Mouse (Mus musculus) intestine, embryonic 15.5 days (tissue): ENCODE results near the gene Olfr1359. TPM values are rescaled to one million over a fixed set of nuclear protein-coding genes. Genes with fewer than 3 reads are reported as not detected.
"Not testable (repeated sequence)": the region's sequence is repeated elsewhere in the genome, so short reads cannot be mapped to it uniquely, and the experiment has no call there.

Source experiments
- ATAC-seq: fragments of 200-750 bp; cut with Nextera tagmentation; 2 replicates; pipeline ENCODE4 v1.8.0; 2017; ENCODE audit warnings: moderate TSS enrichment, moderate library complexity
- H3K27ac ChIP-seq: fragments of 300-500 bp; sonication (generic); 2 replicates; pipeline ENCODE4 v1.5.1; 2015; ENCODE audit warnings: mild to moderate bottlenecking, inconsistent platforms
- H3K27me3 ChIP-seq: fragments of 300-500 bp; sonication (generic); replicated peaks from 2 replicates; pipeline ENCODE4 v1.6.1; 2015; ENCODE audit warnings: inconsistent platforms
- H3K36me3 ChIP-seq: fragments of 300-500 bp; sonication (generic); 2 replicates; pipeline ENCODE4 v1.6.1; 2015; ENCODE audit warnings: inconsistent platforms
- H3K4me1 ChIP-seq: fragments of 300-500 bp; sonication (generic); replicated peaks from 2 replicates; pipeline ENCODE4 v1.6.1; 2015; ENCODE audit warnings: inconsistent platforms
- H3K4me2 ChIP-seq: fragments of 300-500 bp; sonication (generic); replicated peaks from 2 replicates; pipeline ENCODE4 v1.6.1; 2015; ENCODE audit warnings: mild to moderate bottlenecking, inconsistent platforms
- H3K4me3 ChIP-seq: fragments of 300-500 bp; sonication (generic); replicated peaks from 2 replicates; pipeline ENCODE4 v1.5.1; 2015; ENCODE audit warnings: inconsistent platforms
- H3K9ac ChIP-seq: fragments of 300-500 bp; sonication (generic); 2 replicates; pipeline ENCODE4 v1.6.1; 2015; ENCODE audit warnings: inconsistent platforms
- H3K9me3 ChIP-seq: fragments of 300-500 bp; sonication (generic); 2 replicates; pipeline ENCODE4 v1.6.1; 2016; ENCODE audit warnings: inconsistent platforms
- WGBS: fragments of 180-500 bp; shearing (Covaris S2); methylation state at CpG from one replicate; pipeline ENCODE4 v1.1.7; 2015; 5-methylcytosine and 5-hydroxymethylcytosine counted together
- polyA plus RNA-seq: library from polyadenylated mRNA; unstranded; fragments of >200 nt; fragmentation: Nextera tagmentation; extraction: Ambion mirVana; gene quantifications from 2 replicates; pipeline ENCODE4 v1.2.1, GENCODE M21; 2015

Olfr1359 gene
- polyA plus RNA-seq, 1 experiment from 2014 or later, result not detected

DNA sequence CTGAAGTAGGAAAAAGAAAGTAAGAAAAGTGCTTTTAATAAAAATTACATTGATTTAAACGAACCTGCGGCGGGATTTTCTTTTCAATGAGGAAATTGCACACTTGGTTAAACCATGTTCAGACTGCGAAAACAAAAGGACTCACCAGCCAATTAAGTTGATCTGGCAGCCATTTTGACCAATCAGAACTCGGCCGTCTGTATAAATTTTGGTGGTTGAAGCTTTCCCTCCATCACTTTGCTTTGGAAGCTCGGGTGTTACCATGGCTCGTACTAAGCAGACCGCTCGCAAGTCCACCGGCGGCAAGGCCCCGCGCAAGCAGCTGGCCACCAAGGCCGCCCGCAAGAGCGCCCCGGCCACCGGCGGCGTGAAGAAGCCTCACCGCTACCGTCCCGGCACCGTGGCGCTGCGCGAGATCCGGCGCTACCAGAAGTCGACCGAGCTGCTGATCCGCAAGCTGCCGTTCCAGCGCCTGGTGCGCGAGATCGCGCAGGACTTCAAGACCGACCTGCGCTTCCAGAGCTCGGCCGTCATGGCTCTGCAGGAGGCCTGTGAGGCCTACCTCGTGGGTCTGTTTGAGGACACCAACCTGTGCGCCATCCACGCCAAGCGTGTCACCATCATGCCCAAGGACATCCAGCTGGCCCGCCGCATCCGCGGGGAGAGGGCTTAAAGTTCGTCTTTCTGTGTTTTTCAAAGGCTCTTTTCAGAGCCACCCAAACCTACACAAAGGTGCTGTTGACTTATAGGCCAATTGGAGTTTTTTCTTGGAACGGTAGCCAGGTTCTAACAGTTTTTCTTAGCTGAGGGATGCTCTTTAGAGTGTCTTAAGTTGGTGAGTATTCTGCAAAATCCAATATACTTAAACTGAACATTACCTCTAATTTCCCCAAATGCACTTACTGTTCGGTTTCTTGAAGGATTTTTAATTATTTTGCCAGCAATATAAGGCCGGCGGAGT lies 19.8 kb downstream of the Olfr1359 start, which contains the start of gene Hist1h3h:
Hist1h3h (plus strand) TSS at position 263 of the 961 bp plus-strand sequence.
- H3K4me2 ChIP-seq, result peak within 1 kb of the TSS; percentile 74

DNA sequence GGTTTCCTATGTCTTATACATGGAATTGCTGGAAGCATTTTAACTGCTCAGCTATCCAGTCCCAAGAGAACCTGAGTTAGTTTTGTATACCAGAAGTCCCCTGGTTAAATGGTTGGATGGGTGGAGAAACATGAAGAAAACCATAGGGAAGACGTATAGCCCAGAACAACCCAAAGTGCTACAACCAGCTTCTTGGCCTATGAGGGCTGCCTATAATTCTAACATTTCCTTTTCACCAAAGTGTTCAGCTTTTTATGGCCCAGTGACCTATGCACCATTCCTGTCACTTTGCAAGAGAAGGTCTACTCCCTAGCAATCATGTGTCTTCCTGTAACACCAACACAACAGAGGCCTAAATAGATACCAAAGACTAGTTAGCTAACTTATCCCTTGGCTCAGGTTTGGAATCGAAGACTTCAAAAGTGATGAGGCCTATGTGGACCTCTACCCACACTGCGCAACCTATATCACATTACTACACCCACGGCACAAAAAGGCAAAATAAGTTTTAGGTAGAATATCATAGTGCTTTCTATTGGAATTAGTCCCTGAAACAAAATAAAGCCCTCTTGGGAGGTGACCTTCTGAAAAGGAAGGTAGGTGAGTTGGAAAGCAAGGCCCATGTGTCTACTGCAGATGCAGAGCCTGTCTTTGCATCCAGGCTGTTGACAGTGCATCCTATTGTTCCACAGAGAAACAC lies 20.6 kb downstream of the Olfr1359 start:
- H3K9me3 ChIP-seq, result no peaks in the 10 kb centered on the region
- H3K4me2 ChIP-seq, result peak overlapping the region; percentile 65
- peaks cover 16% of the 10 kb centered on the region for H3K4me1 ChIP-seq
- peak overlapping the region; percentile 75 for H3K27ac ChIP-seq
- H3K4me3 ChIP-seq, result peak overlapping the region; percentile 39
- H3K36me3 ChIP-seq, result no peaks in the 10 kb centered on the region
- H3K27me3 ChIP-seq, result no peaks in the 10 kb centered on the region
- 57% methylated on average over 4 of the region's 4 CpGs for WGBS
- ATAC-seq, result no peak
- peak overlapping the region; percentile 52 for H3K9ac ChIP-seq

More for the DNA sequence above, 19.8 kb downstream of the Olfr1359 start, which contains the start of gene Hist1h3h:
- peak within 1 kb of the TSS; percentile 39 for H3K4me3 ChIP-seq
- H3K27me3 ChIP-seq, H3K9me3 ChIP-seq, H3K36me3 ChIP-seq: not testable (repeated sequence)
- peak within 1 kb of the TSS; percentile 54 for H3K9ac ChIP-seq
- H3K27ac ChIP-seq, result peak within 1 kb of the TSS; percentile 93
- H3K4me1 ChIP-seq, result peaks cover 16% of the 10 kb centered on the region
- ATAC-seq, result peak; percentile 52
- under 1% methylated on average over 33 of the region's 56 CpGs for WGBS

DNA sequence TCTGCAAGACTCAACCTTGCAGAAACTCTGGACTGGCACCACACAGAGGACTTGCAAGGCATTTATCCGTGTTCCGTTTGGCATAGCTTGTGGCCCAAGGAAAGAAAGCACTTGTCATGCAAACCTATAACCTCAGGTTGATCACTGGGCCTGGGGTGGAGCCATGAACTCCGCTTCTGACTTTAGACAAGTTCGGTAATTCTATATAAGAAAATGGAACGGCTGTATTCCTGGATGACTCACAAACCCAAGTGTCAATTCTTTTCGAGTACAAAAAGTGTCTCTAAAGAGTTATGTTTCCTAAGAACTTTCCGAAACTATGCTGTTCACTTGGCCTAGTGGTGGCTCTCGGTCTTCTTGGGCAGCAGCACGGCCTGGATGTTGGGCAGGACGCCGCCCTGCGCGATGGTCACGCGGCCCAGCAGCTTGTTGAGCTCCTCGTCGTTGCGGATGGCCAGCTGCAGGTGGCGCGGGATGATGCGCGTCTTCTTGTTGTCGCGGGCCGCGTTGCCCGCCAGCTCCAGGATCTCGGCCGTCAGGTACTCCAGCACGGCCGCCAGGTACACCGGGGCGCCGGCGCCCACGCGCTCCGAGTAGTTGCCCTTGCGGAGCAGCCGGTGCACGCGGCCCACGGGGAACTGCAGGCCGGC lies 23.3 kb downstream of the Olfr1359 start:
- Histone ChIP-seq H3K4me2 (peak overlapping the region; percentile 61), H3K4me3 (peak overlapping the region; percentile 37), H3K9ac (peak overlapping the region; percentile 30; the same call in 1 of the 2 replicates), H3K27ac (peak overlapping the region; percentile 82)
- 2% methylated on average over 27 of the region's 44 CpGs for WGBS
- ATAC-seq, result peak; percentile 29
- not testable (repeated sequence) for H3K36me3 ChIP-seq, H3K4me1 ChIP-seq, H3K27me3 ChIP-seq, H3K9me3 ChIP-seq

DNA sequence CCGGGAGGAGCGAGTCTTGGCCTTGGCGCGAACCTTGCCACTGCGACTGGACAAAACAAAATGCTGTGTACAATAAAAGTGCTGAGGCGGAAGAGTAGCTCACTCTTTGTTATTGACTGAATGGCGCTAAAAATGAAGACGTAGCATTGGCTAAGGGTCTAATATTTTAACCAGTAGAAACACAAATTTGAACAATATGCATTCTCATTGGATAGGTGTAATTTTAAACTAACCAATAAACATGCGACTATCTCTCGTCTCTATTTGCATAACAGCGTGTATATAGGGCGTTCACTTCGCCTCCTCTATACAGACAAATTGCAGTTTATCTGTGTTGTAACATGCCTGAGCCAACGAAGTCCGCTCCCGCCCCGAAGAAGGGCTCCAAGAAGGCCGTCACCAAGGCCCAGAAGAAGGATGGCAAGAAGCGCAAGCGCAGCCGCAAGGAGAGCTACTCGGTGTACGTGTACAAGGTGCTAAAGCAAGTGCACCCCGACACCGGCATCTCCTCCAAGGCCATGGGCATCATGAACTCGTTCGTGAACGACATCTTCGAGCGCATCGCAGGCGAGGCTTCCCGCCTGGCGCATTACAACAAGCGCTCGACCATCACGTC lies 24.0 kb downstream of the Olfr1359 start, which contains the start of gene Hist1h2bm:
Hist1h2bm (plus strand) TSS at position 288 of the 616 bp plus-strand sequence.
- Histone ChIP-seq H3K27ac (peak within 1 kb of the TSS; percentile 87), H3K4me3 (peak within 1 kb of the TSS; percentile 37), H3K9ac (peak within 1 kb of the TSS; percentile 41), H3K4me2 (peak within 1 kb of the TSS; percentile 61)
- H3K9me3 ChIP-seq, H3K36me3 ChIP-seq, H3K27me3 ChIP-seq, H3K4me1 ChIP-seq: not testable (repeated sequence)
- under 1% methylated on average over 37 of the region's 37 CpGs for WGBS
- ATAC-seq, result peak; percentile 96

DNA sequence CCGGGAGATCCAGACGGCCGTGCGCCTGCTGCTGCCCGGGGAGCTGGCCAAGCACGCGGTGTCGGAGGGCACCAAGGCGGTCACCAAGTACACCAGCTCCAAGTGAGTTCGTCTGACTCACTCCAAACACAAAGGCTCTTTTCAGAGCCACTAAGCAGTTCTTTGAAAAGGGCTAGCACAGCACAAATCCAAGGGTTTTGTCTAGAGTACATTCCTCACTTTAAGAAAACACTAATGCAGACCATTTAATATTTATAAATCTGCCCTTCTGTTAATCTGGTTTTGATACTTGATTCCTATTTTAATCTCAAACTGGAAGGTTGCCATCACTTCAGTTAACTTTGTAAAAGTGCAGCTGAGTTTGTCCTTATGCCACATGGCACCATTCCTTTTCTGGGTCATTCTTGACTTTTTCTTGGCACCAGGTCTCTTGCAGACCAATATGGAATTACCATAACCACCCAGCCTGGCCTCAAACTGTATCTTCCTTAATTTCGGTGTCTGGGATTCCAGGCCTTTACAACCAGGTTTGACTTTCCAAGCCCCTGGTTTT lies 24.5 kb downstream of the Olfr1359 start:
- peak overlapping the region; percentile 29 for H3K4me3 ChIP-seq
- H3K4me2 ChIP-seq, result peak overlapping the region; percentile 60
- no peaks in the 10 kb centered on the region for H3K36me3 ChIP-seq
- 3% methylated on average over 11 of the region's 11 CpGs for WGBS
- H3K4me1 ChIP-seq, result peaks cover 8% of the 10 kb centered on the region
- H3K27ac ChIP-seq, result peak overlapping the region; percentile 87
- no peaks in the 10 kb centered on the region for H3K27me3 ChIP-seq
- ATAC-seq, result peak; percentile 17
- no peaks in the 10 kb centered on the region for H3K9me3 ChIP-seq
- H3K9ac ChIP-seq, result peak overlapping the region; percentile 41

GRCm38 (mm10) chr13:21722993-21723836 lies 25.3 kb downstream of the Olfr1359 start:
- Histone ChIP-seq H3K9me3 (no peaks in the 10 kb centered on the region), H3K27me3 (no peaks in the 10 kb centered on the region), H3K4me1 (peaks cover 7% of the 10 kb centered on the region), H3K4me3 (no peak overlapping the region), H3K27ac (no peak overlapping the region; the same call in 1 of the 2 replicates), H3K9ac (no peak overlapping the region), H3K4me2 (peak overlapping the region; percentile 60; the same call in 1 of the 2 replicates), H3K36me3 (no peaks in the 10 kb centered on the region)
- ATAC-seq, result no peak
- 38% methylated on average over 5 of the region's 5 CpGs for WGBS

GRCm38 (mm10) chr13:21727948-21728572 lies 30.1 kb downstream of the Olfr1359 start:
- H3K9ac ChIP-seq, result no peak overlapping the region

GRCm38 (mm10) chr13:21729544-21729943 lies 31.6 kb downstream of the Olfr1359 start:
- Histone ChIP-seq H3K36me3 (no peaks in the 10 kb centered on the region), H3K27me3 (no peaks in the 10 kb centered on the region), H3K9me3 (no peaks in the 10 kb centered on the region), H3K27ac (no peak overlapping the region), H3K4me1 (no peaks in the 10 kb centered on the region; the same call in 1 of the 2 replicates), H3K9ac (no peak overlapping the region), H3K4me2 (no peak overlapping the region), H3K4me3 (no peak overlapping the region)
- no peak for ATAC-seq
- 61% methylated on average over 1 of the region's 1 CpGs for WGBS

More at GRCm38 (mm10) chr13:21727948-21728572, 30.1 kb downstream of the Olfr1359 start:
- no peak overlapping the region for H3K4me2 ChIP-seq
- H3K9me3 ChIP-seq, result no peaks in the 10 kb centered on the region
- no peaks in the 10 kb centered on the region; the same call in 1 of the 2 replicates for H3K4me1 ChIP-seq
- H3K27me3 ChIP-seq, result no peaks in the 10 kb centered on the region
- H3K36me3 ChIP-seq, result no peaks in the 10 kb centered on the region
- no peak overlapping the region for H3K4me3 ChIP-seq
- 30% methylated on average over 11 of the region's 11 CpGs for WGBS
- H3K27ac ChIP-seq, result no peak overlapping the region
- peak; percentile 69 for ATAC-seq

GRCm38 (mm10) chr13:21733466-21733865 lies 35.6 kb downstream of the Olfr1359 start:
- H3K36me3 ChIP-seq, result no peaks in the 10 kb centered on the region
- H3K27ac ChIP-seq, result no peak overlapping the region
- no peaks in the 10 kb centered on the region; the same call in 1 of the 2 replicates for H3K4me1 ChIP-seq
- no peak overlapping the region for H3K9ac ChIP-seq
- no peaks in the 10 kb centered on the region for H3K27me3 ChIP-seq
- no peak overlapping the region for H3K4me2 ChIP-seq
- ATAC-seq, result no peak
- no peak overlapping the region for H3K4me3 ChIP-seq
- H3K9me3 ChIP-seq, result no peaks in the 10 kb centered on the region
- WGBS, result 80% methylated on average over 5 of the region's 5 CpGs
